Mouse (Mus musculus) monocyte, adult 2 months (primary cell): ENCODE results near the gene Ptpn1.

Experiments used
- DNase-seq, 2 experiments: peaks; one replicate each; pipeline ENCODE4 v3.0.0; 2022; ENCODE audit warnings: low spot score in 2 of 2, low read depth in 1 of 2

Gene Ptpn1

GRCm38 (mm10) chr2:168005616-168006015 is 73.8 kb downstream of the Ptpn1 start:
- peak in 1 of 2 experiments; percentile 28 for DNase-seq

- no peak for DNase-seq
Measured at GRCm38 (mm10) chr2:168006489-168006888, 74.6 kb downstream of the Ptpn1 start.

- no peak for DNase-seq
Measured at GRCm38 (mm10) chr2:168008132-168008531, 76.3 kb downstream of the Ptpn1 start.

GRCm38 (mm10) chr2:168009936-168010668 is 78.2 kb downstream of the Ptpn1 start, which contains the start of gene Ripor3:
Ripor3 (minus strand) TSS chr2:168010618.
- DNase-seq: peak in 1 of 2 experiments; percentile 62

- no peak for DNase-seq
Measured at GRCm38 (mm10) chr2:168010893-168011292, 79.0 kb downstream of the Ptpn1 start.

GRCm38 (mm10) chr2:168016951-168017391 is 85.1 kb downstream of the Ptpn1 start:
- DNase-seq: peak in 1 of 2 experiments; percentile 46

- DNase-seq: no peak
Measured at GRCm38 (mm10) chr2:168019201-168019715, 87.4 kb downstream of the Ptpn1 start.

- DNase-seq: no peak
Measured at GRCm38 (mm10) chr2:168023763-168024402, 92.0 kb downstream of the Ptpn1 start.

GRCm38 (mm10) chr2:168025174-168025573 is 93.3 kb downstream of the Ptpn1 start:
- DNase-seq: no peak

- DNase-seq: no peak
Measured at GRCm38 (mm10) chr2:168025882-168026281, 94.0 kb downstream of the Ptpn1 start.

- no peak for DNase-seq
Measured at GRCm38 (mm10) chr2:168026467-168026866, 94.6 kb downstream of the Ptpn1 start.

- no peak for DNase-seq
Measured at GRCm38 (mm10) chr2:168028376-168028775, 96.5 kb downstream of the Ptpn1 start.
